Mouse (Mus musculus) testis, adult 2 months (tissue): ENCODE measurements around the gene Esrrg. TPM values are rescaled to one million over a fixed set of nuclear protein-coding genes. Genes with fewer than 3 reads are reported as not detected.

Experiments used
- H3K27ac ChIP-seq: fragments of 200-500 bp; 2 replicates; pipeline ENCODE4 v1.5.1; 2012; ENCODE audit warnings: low read depth, low read length; ENCODE audit not compliant: control insufficient read depth, insufficient read depth
- H3K27me3 ChIP-seq: fragments of 200-500 bp; 2 replicates; pipeline ENCODE4 v1.6.1; 2012; ENCODE audit warnings: mild to moderate bottlenecking, low read length, moderate library complexity; ENCODE audit not compliant: control insufficient read depth, insufficient read depth
- H3K36me3 ChIP-seq: fragments of 200-500 bp; 2 replicates; pipeline ENCODE4 v1.6.1; 2012; ENCODE audit warnings: mild to moderate bottlenecking, low read length; ENCODE audit not compliant: control insufficient read depth, insufficient read depth
- H3K4me1 ChIP-seq: fragments of 200-500 bp; 2 replicates; pipeline ENCODE4 v1.6.1; 2012; ENCODE audit warnings: low read length; ENCODE audit not compliant: control insufficient read depth, insufficient read depth
- H3K4me3 ChIP-seq: fragments of 200-500 bp; 2 replicates; pipeline ENCODE4 v1.5.1; 2012; ENCODE audit warnings: low read depth, mild to moderate bottlenecking, low read length, moderate library complexity, mixed read lengths; ENCODE audit not compliant: control insufficient read depth
- CTCF ChIP-seq: fragments of 200-500 bp; IDR thresholded peaks from 2 replicates; pipeline ENCODE4 v1.5.1; 2012; ENCODE audit warnings: low read depth, mild to moderate bottlenecking, inconsistent platforms, low read length, moderate library complexity; ENCODE audit not compliant: control insufficient read depth, insufficient read depth, insufficient replicate concordance
- POLR2A ChIP-seq: fragments of 200-500 bp; IDR thresholded peaks from 2 replicates; pipeline ENCODE4 v1.6.1; 2012; ENCODE audit warnings: low read depth, mild to moderate bottlenecking, inconsistent platforms, low read length, moderate library complexity; ENCODE audit not compliant: control insufficient read depth
- polyA plus RNA-seq: library from polyadenylated mRNA; depleted of rRNA; stranded (reverse); fragments of >200 nt; gene quantifications from 2 replicates; pipeline ENCODE4 v1.2.3, GENCODE M21; 2012

Gene Esrrg
- polyA plus RNA-seq, 1 experiment: 0.28 TPM

DNA sequence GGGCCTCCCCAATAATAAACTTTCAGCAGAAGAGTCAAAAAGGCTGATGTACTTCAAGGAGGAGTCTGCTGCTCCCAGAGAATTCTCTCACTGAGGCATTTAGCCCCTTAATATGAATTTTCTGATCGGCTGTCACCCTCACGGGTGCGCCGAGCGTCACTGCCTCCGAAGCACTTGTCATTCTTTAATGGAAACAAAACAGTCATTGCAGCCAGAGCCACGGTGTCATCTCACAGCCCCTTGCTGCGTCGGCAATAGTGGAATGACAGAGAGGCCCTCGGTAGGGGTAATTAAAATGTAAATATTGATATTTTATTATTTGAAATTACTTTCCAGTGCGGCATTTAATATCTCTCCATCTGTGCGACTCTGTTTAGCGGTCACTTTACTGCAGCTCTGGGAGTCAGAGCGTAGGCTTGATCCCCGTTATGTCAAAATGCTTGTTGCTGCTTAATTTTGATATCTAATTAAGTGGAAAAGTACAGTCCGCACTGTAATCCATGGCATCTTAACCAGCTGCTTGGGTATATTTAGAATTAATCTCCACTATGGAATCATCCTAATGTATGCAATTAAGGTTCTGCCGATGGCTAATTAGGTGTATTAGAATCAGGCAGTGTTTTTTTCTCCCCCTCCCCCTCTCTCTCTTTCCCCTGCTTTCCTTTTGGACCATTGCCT is 578.0 kb downstream of the Esrrg start:
- no peaks in the 10 kb centered on the region for H3K4me1 ChIP-seq
- no peaks in the 10 kb centered on the region for H3K36me3 ChIP-seq
- no peak overlapping the region for H3K4me3 ChIP-seq
- no peaks in the 10 kb centered on the region for H3K27me3 ChIP-seq
- no peak for TF ChIP-seq CTCF
- TF ChIP-seq POLR2A: no peak
- H3K27ac ChIP-seq: no peak overlapping the region

- H3K27me3 ChIP-seq: no peaks in the 10 kb centered on the region
- no peak for TF ChIP-seq POLR2A
- H3K27ac ChIP-seq: no peak overlapping the region
- H3K36me3 ChIP-seq: no peaks in the 10 kb centered on the region
- no peak overlapping the region for H3K4me3 ChIP-seq
- H3K4me1 ChIP-seq: no peaks in the 10 kb centered on the region
Observed at GRCm38 (mm10) chr1:188192971-188193370, 584.4 kb downstream of the Esrrg start.

- Histone ChIP-seq H3K4me1 (no peaks in the 10 kb centered on the region), H3K36me3 (no peaks in the 10 kb centered on the region), H3K27me3 (no peaks in the 10 kb centered on the region), H3K4me3 (no peak overlapping the region), H3K27ac (no peak overlapping the region)
- no peak for TF ChIP-seq CTCF
- no peak for TF ChIP-seq POLR2A
Observed at GRCm38 (mm10) chr1:188207421-188207820, 598.8 kb downstream of the Esrrg start.

DNA sequence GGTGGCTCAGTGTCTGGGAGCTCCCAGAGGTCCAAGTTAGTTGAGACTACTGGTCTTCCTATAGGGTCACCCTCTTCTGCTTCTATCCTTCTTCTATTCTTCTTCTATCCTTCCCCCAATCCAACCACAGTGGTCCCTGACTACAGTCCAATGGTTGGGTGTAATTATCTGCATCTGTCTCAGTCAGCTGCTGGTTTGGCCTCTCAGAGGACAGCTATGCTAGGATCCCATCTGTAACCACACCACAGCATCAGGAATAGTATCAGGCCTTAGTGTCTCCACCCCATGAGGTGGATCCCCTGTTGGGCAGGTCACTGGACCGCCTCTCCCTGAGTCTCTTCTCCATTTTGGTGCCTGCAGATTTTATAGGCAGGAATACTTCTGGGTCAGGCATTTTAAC is 600.4 kb downstream of the Esrrg start:
- no peaks in the 10 kb centered on the region for H3K4me1 ChIP-seq
- no peak for TF ChIP-seq CTCF
- TF ChIP-seq POLR2A: no peak
- no peaks in the 10 kb centered on the region for H3K36me3 ChIP-seq
- H3K4me3 ChIP-seq: no peak overlapping the region
- H3K27ac ChIP-seq: no peak overlapping the region
- H3K27me3 ChIP-seq: no peaks in the 10 kb centered on the region

DNA sequence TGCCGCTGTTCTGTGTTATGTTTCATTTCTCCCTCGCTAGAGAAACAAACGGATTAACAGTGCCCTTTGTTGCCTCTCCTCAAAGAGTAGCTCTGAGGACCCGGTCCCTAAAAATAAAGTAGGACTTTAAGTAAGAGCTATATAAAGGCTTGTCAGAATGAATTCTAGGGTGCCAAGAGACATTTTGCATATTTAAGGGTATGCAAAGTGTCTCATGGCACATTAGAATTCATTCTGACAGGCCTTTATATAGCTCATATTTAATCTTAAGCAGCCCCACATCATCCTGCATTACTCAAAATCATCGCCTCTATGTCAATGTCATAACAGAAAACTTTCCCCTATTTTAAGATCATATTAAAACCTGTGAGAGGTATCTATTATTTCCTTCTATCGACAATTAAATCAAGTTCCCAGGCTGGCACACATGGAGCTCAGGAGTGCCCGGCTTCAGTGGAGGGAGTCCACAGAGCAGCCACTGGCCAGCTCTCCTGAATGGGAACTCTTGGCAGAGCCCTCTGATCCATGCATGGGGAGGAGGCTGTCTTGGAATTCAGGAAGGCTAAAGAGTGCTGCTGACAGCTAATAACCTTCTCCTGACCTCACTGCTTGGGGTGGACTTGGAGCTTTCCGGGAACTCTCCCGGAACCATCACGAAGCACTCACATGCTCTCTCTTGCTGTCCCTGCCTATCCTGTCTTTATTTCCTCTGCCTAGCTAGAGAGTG is 606.5 kb downstream of the Esrrg start:
- Histone ChIP-seq H3K4me3 (no peak overlapping the region), H3K27me3 (no peaks in the 10 kb centered on the region), H3K36me3 (no peaks in the 10 kb centered on the region), H3K27ac (no peak overlapping the region), H3K4me1 (no peaks in the 10 kb centered on the region)
- TF ChIP-seq POLR2A (no peak), CTCF (no peak)

- Histone ChIP-seq H3K27ac (no peak overlapping the region), H3K4me3 (no peak overlapping the region), H3K4me1 (no peaks in the 10 kb centered on the region), H3K27me3 (no peaks in the 10 kb centered on the region), H3K36me3 (no peaks in the 10 kb centered on the region)
- no peak for TF ChIP-seq CTCF
- no peak for TF ChIP-seq POLR2A
Observed at GRCm38 (mm10) chr1:188221226-188221792, 612.7 kb downstream of the Esrrg start.

GRCm38 (mm10) chr1:188233036-188233724 is 624.6 kb downstream of the Esrrg start:
- Histone ChIP-seq H3K27me3 (no peaks in the 10 kb centered on the region), H3K4me1 (no peaks in the 10 kb centered on the region), H3K4me3 (no peak overlapping the region), H3K27ac (no peak overlapping the region), H3K36me3 (no peaks in the 10 kb centered on the region)
- TF ChIP-seq POLR2A (no peak), CTCF (no peak)
